Mouse (Mus musculus): ENCODE measurements around the gene Tbx21.

DNA sequence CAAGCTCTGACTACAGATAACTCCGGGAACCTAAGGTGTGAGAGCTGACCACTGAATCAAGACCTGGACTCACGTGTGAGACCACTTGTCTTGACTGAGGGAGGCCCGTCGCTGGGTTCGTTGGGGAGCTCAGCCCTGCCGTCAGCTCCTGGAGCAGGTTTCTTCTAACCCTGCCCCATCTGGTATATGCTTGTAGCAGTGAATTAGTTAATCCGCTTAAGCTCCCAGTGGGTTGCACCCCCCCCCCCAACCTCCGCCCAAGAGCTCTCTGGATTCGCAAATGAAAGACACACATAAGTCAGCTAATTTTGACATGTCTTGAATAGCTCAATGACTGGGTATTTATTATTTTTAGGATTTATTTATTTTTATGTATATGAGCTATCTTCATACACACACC lies 34.8 kb downstream of the Tbx21 start:
- TF ChIP-seq CTCF (IDR thresholded peaks at IDR 0.05; ENCODE audit: insufficient read depth, low read length) (no peak), POLR2A (IDR thresholded peaks at IDR 0.05; ENCODE audit: borderline replicate concordance, extremely low read depth, low read depth, low read length) (no peak)
